Mouse (Mus musculus): Measurements from ENCODE around the gene Prrc2c. TPM values are rescaled to one million over a fixed set of nuclear protein-coding genes. Genes with fewer than 3 reads are reported as not detected.
"Not testable (repeated sequence)": the region's sequence is repeated elsewhere in the genome, so short reads cannot be mapped to it uniquely, and the experiment has no call there.

Prrc2c gene
- 107 and 131 TPM in 2 replicates for polyA plus RNA-seq (2015; fragmentation: Nextera tagmentation; extraction: Ambion mirVana)

- no peaks in the 10 kb centered on the region for H3K27me3 ChIP-seq (ENCODE audit: insufficient read depth, low read length)
- 0 out of 2 replicates have a peak, but pooled peaks cover 7% of the 10 kb centered on the region for H3K4me1 ChIP-seq (replicated peaks; ENCODE audit: insufficient read depth, low read length)
- peak within 1 kb of the TSS; percentile 63 for H3K4me2 ChIP-seq (ENCODE audit: low read length)
- DNase-seq (ENCODE audit: low spot score) = peak; percentile 99
- under 1% methylated on average over 36 of the region's 36 CpGs for WGBS
- no peaks in the 10 kb centered on the region for H3K36me3 ChIP-seq (ENCODE audit: insufficient read depth, low read length)
- H3K9ac ChIP-seq (ENCODE audit: low read depth, low read length) = peak within 1 kb of the TSS; percentile 95
- H3K9me3 ChIP-seq (replicated peaks; ENCODE audit: low read length) = no peaks in the 10 kb centered on the region
- ATAC-seq (replicated peaks; ENCODE audit: low FRiP score, low read depth) = peak; percentile 97
- peak within 1 kb of the TSS; percentile 76 for H3K4me3 ChIP-seq (replicated peaks; ENCODE audit: low read depth, low read length)
- H3K27ac ChIP-seq = peak within 1 kb of the TSS; percentile 99
- peak; percentile 63 for TF ChIP-seq CTCF (IDR thresholded peaks at IDR 0.05; ENCODE audit: low read depth)
Measured at GRCm38 (mm10) chr1:162740401-162740835, at the start of gene Prrc2c. TSS of gene Prrc2c (minus strand) at chr1:162740556.

- Histone ChIP-seq H3K4me2 (ENCODE audit: low read length) (no peak overlapping the region), H3K4me1 (replicated peaks; ENCODE audit: insufficient read depth, low read length) (no peaks in the 10 kb centered on the region), H3K9ac (ENCODE audit: low read depth, low read length) (no peak overlapping the region), H3K9me3 (replicated peaks; ENCODE audit: low read length) (no peaks in the 10 kb centered on the region), H3K4me3 (replicated peaks; ENCODE audit: low read depth, low read length) (no peak overlapping the region), H3K27ac (no peak overlapping the region), H3K27me3 (ENCODE audit: insufficient read depth, low read length) (no peaks in the 10 kb centered on the region), H3K36me3 (ENCODE audit: insufficient read depth, low read length) (no peaks in the 10 kb centered on the region)
- WGBS = 74% methylated on average over 4 of the region's 4 CpGs
- no peak for DNase-seq (ENCODE audit: low spot score)
- ATAC-seq (replicated peaks; ENCODE audit: low FRiP score, low read depth) = no peak
- TF ChIP-seq CTCF (IDR thresholded peaks at IDR 0.05; ENCODE audit: low read depth) = no peak
Measured at GRCm38 (mm10) chr1:162785222-162785621, 44.9 kb upstream of the Prrc2c start.

DNA sequence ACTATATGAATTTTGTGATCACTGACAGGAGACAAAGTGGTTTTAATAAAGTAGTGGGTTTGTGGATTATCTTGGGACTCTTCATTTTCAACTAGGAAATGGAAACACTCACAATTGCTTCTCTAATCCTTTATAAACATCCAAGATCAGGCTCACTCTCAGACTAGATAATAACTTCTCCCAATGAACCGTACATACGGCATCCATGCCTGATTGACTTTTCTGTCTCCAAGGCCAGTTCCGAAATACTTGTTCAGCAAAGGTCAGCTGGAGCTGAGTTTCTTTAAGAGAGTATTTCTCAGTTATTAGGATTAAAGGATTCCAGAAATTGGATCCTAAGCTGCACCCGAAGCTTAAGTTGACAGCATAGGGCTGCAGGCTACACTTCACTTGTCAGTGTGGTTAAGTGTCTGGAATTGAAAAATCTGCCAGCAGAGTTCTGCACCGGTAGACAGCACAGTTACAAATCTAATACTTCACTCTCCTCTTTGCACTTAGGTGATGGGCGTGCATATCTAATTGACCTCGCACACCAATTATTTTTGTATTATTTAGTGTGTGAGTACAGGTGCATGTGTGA lies 43.4 kb upstream of the Prrc2c start:
- Histone ChIP-seq H3K36me3 (ENCODE audit: insufficient read depth, low read length) (no peaks in the 10 kb centered on the region), H3K4me1 (replicated peaks; ENCODE audit: insufficient read depth, low read length) (no peaks in the 10 kb centered on the region), H3K4me2 (ENCODE audit: low read length) (no peak overlapping the region), H3K27ac (no peak overlapping the region), H3K9ac (ENCODE audit: low read depth, low read length) (no peak overlapping the region), H3K9me3 (replicated peaks; ENCODE audit: low read length) (no peaks in the 10 kb centered on the region), H3K27me3 (ENCODE audit: insufficient read depth, low read length) (no peaks in the 10 kb centered on the region), H3K4me3 (replicated peaks; ENCODE audit: low read depth, low read length) (no peak overlapping the region)
- no peak for TF ChIP-seq CTCF (IDR thresholded peaks at IDR 0.05; ENCODE audit: low read depth)
- 46% methylated on average over 7 of the region's 7 CpGs for WGBS
- DNase-seq (ENCODE audit: low spot score) = peak; percentile 40
- 0 out of 2 replicates have a peak, but pooled peaks have one; percentile 43 for ATAC-seq (replicated peaks; ENCODE audit: low FRiP score, low read depth)

- WGBS = 92% methylated on average over 2 of the region's 2 CpGs
- H3K4me3 ChIP-seq (replicated peaks; ENCODE audit: low read depth, low read length) = not testable (repeated sequence)
- peak; percentile 36 for TF ChIP-seq CTCF (IDR thresholded peaks at IDR 0.05; ENCODE audit: low read depth)
Measured at GRCm38 (mm10) chr1:162781035-162781434, 40.7 kb upstream of the Prrc2c start.

GRCm38 (mm10) chr1:162777943-162778538 lies 37.7 kb upstream of the Prrc2c start:
- Histone ChIP-seq H3K36me3 (ENCODE audit: insufficient read depth, low read length) (no peaks in the 10 kb centered on the region), H3K4me1 (replicated peaks; ENCODE audit: insufficient read depth, low read length) (no peaks in the 10 kb centered on the region), H3K9me3 (replicated peaks; ENCODE audit: low read length) (no peaks in the 10 kb centered on the region), H3K4me3 (replicated peaks; ENCODE audit: low read depth, low read length) (no peak overlapping the region), H3K27ac (no peak overlapping the region), H3K27me3 (ENCODE audit: insufficient read depth, low read length) (no peaks in the 10 kb centered on the region), H3K4me2 (ENCODE audit: low read length) (no peak overlapping the region), H3K9ac (ENCODE audit: low read depth, low read length) (no peak overlapping the region)
- no peak for TF ChIP-seq CTCF (IDR thresholded peaks at IDR 0.05; ENCODE audit: low read depth)
- no peak for ATAC-seq (replicated peaks; ENCODE audit: low FRiP score, low read depth)
- 49% methylated on average over 5 of the region's 5 CpGs for WGBS
- DNase-seq (ENCODE audit: low spot score) = peak; percentile 67

More at GRCm38 (mm10) chr1:162781035-162781434, 40.7 kb upstream of the Prrc2c start:
- H3K9me3 ChIP-seq (replicated peaks; ENCODE audit: low read length); ATAC-seq (replicated peaks; ENCODE audit: low FRiP score, low read depth); H3K36me3 ChIP-seq (ENCODE audit: insufficient read depth, low read length); H3K4me2 ChIP-seq (ENCODE audit: low read length); H3K4me1 ChIP-seq (replicated peaks; ENCODE audit: insufficient read depth, low read length); H3K27ac ChIP-seq; DNase-seq (ENCODE audit: low spot score); H3K27me3 ChIP-seq (ENCODE audit: insufficient read depth, low read length); H3K9ac ChIP-seq (ENCODE audit: low read depth, low read length): not testable (repeated sequence)

GRCm38 (mm10) chr1:162773661-162774060 lies 33.3 kb upstream of the Prrc2c start:
- H3K9ac ChIP-seq (ENCODE audit: low read depth, low read length) = no peak overlapping the region
- no peak overlapping the region for H3K4me2 ChIP-seq (ENCODE audit: low read length)
- H3K4me1 ChIP-seq (replicated peaks; ENCODE audit: insufficient read depth, low read length) = no peaks in the 10 kb centered on the region
- H3K4me3 ChIP-seq (replicated peaks; ENCODE audit: low read depth, low read length) = no peak overlapping the region
- DNase-seq (ENCODE audit: low spot score) (no peak), ATAC-seq (replicated peaks; ENCODE audit: low FRiP score, low read depth) (no peak)
- H3K27ac ChIP-seq = no peak overlapping the region
- WGBS = 41% methylated on average over 4 of the region's 4 CpGs
- no peak for TF ChIP-seq CTCF (IDR thresholded peaks at IDR 0.05; ENCODE audit: low read depth)
- H3K27me3 ChIP-seq (ENCODE audit: insufficient read depth, low read length) = no peaks in the 10 kb centered on the region
- no peaks in the 10 kb centered on the region for H3K36me3 ChIP-seq (ENCODE audit: insufficient read depth, low read length)
- H3K9me3 ChIP-seq (replicated peaks; ENCODE audit: low read length) = no peaks in the 10 kb centered on the region

Data from kidney, postnatal 0 days (tissue).